In genomic region chr6:71590154-71590553, GRCm38 (mm10) we compare ENCODE assay signal across 19 mouse cellular contexts. TPM values are rescaled to one million over a fixed set of nuclear protein-coding genes. Genes with fewer than 3 reads are reported as not detected.
DNase-seq lines count a peak whose midpoint lies in the region; ATAC-seq and TF ChIP-seq lines count a peak whose summit lies in the region.
"Had no signal": no experiment of that assay in that cellular context is flagged by ENCODE, and none has a peak within 500 bp of the region (broad histone marks: within the 10 kb centered on the region; RNA-seq: fewer than 3 reads in every experiment).

No protein-coding gene starts in this region.

- H3K4me3 ChIP-seq in kidney, embryonic 14.5 days (ENCODE audit: low read length) = no peak overlapping the region
- no peak overlapping the region for H3K4me3 ChIP-seq in heart, adult 2 months
- no peak overlapping the region for H3K4me3 ChIP-seq in heart, embryonic 15.5 days
- no peak overlapping the region for H3K4me3 ChIP-seq in thymus, adult 2 months (ENCODE audit: control insufficient read depth, insufficient read depth, low read length)
- H3K4me3 ChIP-seq: midbrain, embryonic 13.5 days had no signal

- peak; percentile 10 for DNase-seq in kidney, adult 11 months
- DNase-seq in adrenal gland, postnatal 25 days = peak; percentile 7
- DNase-seq in heart, adult 2 months = peak in 1 of 2 experiments; percentile 14
- DNase-seq in thymus, adult 2 months = no peak
- no peak for DNase-seq in layer of hippocampus, adult 9-11 months
- no peak for DNase-seq in left cerebral cortex, postnatal 4 days
- DNase-seq: cerebellum, adult 2 months; forebrain, postnatal 0 days; layer of hippocampus, postnatal 36 days; right cerebral cortex, postnatal 4 days; thymus, postnatal 36 days had no signal

- no peak overlapping the region for H3K4me2 ChIP-seq in kidney, embryonic 14.5 days (replicated peaks; ENCODE audit: low read depth, low read length)
- H3K4me2 ChIP-seq in heart, embryonic 15.5 days = no peak overlapping the region
- H3K4me2 ChIP-seq: midbrain, embryonic 13.5 days had no signal

- no peaks in the 10 kb centered on the region for H3K79me2 ChIP-seq in heart, adult 2 months (replicated peaks; ENCODE audit: control insufficient read depth, insufficient read depth, low read length)

- 93% methylated on average over 4 of the region's 4 CpGs for WGBS in kidney, embryonic 14.5 days
- WGBS in heart, adult 2 months = 44% methylated on average over 4 of the region's 4 CpGs
- WGBS in heart, embryonic 15.5 days = 49% methylated on average over 4 of the region's 4 CpGs
- WGBS in thymus, adult 2 months = 97% methylated on average over 4 of the region's 4 CpGs

- no peaks in the 10 kb centered on the region for H3K4me1 ChIP-seq in kidney, embryonic 14.5 days (ENCODE audit: control insufficient read depth, insufficient read depth, low read length)
- H3K4me1 ChIP-seq in heart, adult 2 months (ENCODE audit: control insufficient read depth, insufficient read depth, low read length) = peaks cover 2% of the 10 kb centered on the region; the same call in 1 of the 2 replicates
- peaks cover 5% of the 10 kb centered on the region for H3K4me1 ChIP-seq in heart, embryonic 15.5 days (replicated peaks)
- no peaks in the 10 kb centered on the region for H3K4me1 ChIP-seq in thymus, adult 2 months (replicated peaks; ENCODE audit: control insufficient read depth, insufficient read depth, low read length)
- H3K4me1 ChIP-seq: midbrain, embryonic 13.5 days had no signal

- H3K9ac ChIP-seq in kidney, embryonic 14.5 days (ENCODE audit: low read depth, low read length) = no peak overlapping the region
- H3K9ac ChIP-seq in heart, adult 2 months (ENCODE audit: low read depth, low read length) = no peak overlapping the region
- H3K9ac ChIP-seq in heart, embryonic 15.5 days = no peak overlapping the region
- H3K9ac ChIP-seq: forebrain, postnatal 0 days; liver, embryonic 14.5 days; midbrain, embryonic 13.5 days had no signal

- peaks cover 76% of the 10 kb centered on the region for H3K36me3 ChIP-seq in kidney, embryonic 14.5 days (ENCODE audit: control insufficient read depth, insufficient read depth, low read length)
- peaks cover 33% of the 10 kb centered on the region for H3K36me3 ChIP-seq in heart, adult 2 months (ENCODE audit: control insufficient read depth, insufficient read depth, low read length)
- peaks cover 78% of the 10 kb centered on the region for H3K36me3 ChIP-seq in heart, embryonic 15.5 days
- H3K36me3 ChIP-seq in thymus, adult 2 months (ENCODE audit: control insufficient read depth, insufficient read depth, low read length) = peaks cover 71% of the 10 kb centered on the region

- no peak for ATAC-seq in kidney, embryonic 14.5 days (ENCODE audit: low FRiP score, low TSS enrichment)
- ATAC-seq in heart, embryonic 15.5 days (replicated peaks; ENCODE audit: insufficient number of reproducible peaks, insufficient read depth, low FRiP score, low read depth) = peak; percentile 53; the same call in 1 of the 2 replicates
- ATAC-seq: activated CD4-positive, CD25-positive, alpha-beta regulatory T cell, adult 4 months; forebrain, postnatal 0 days; hindbrain, embryonic 16.5 days; lung, postnatal 0 days; midbrain, embryonic 13.5 days; Patski had no signal

- H3K27me3 ChIP-seq in kidney, embryonic 14.5 days (ENCODE audit: control insufficient read depth, insufficient read depth, low read length) = no peaks in the 10 kb centered on the region
- H3K27me3 ChIP-seq in heart, adult 2 months (ENCODE audit: control insufficient read depth, insufficient read depth, low read length) = no peaks in the 10 kb centered on the region
- H3K27me3 ChIP-seq in heart, embryonic 15.5 days = no peaks in the 10 kb centered on the region
- no peaks in the 10 kb centered on the region for H3K27me3 ChIP-seq in thymus, adult 2 months (ENCODE audit: control insufficient read depth, insufficient read depth, low read length)
- H3K27me3 ChIP-seq: midbrain, embryonic 13.5 days; Patski had no signal

- intact Hi-C loops in heart, adult 2 months (cut with DNase I) = loop anchor here (10.0 kb wide), 1 partner anchor 215 kb away; no protein-coding TSS in a partner anchor
- intact Hi-C loops in left cerebral cortex, postnatal 4 days (cut with DNase I) = no loop called here

- H3K27ac ChIP-seq in kidney, embryonic 14.5 days (ENCODE audit: low read depth, low read length) = no peak overlapping the region
- H3K27ac ChIP-seq in heart, adult 2 months = no peak overlapping the region
- peak overlapping the region; percentile 82 for H3K27ac ChIP-seq in heart, embryonic 15.5 days
- H3K27ac ChIP-seq in thymus, adult 2 months (ENCODE audit: control insufficient read depth, insufficient read depth, low read length) = no peak overlapping the region
- H3K27ac ChIP-seq: liver, embryonic 14.5 days; midbrain, embryonic 13.5 days had no signal

- TF ChIP-seq CTCF in heart, adult 2 months (IDR thresholded peaks at IDR 0.05) = no peak
- TF ChIP-seq CTCF in thymus, adult 2 months (IDR thresholded peaks at IDR 0.05; ENCODE audit: borderline replicate concordance, control insufficient read depth, extremely low read depth, insufficient read depth, low read length, poor library complexity) = no peak

- no peak for TF ChIP-seq POLR2A in heart, adult 2 months (IDR thresholded peaks at IDR 0.05; ENCODE audit: insufficient read depth, low read depth, low read length)
- TF ChIP-seq POLR2A in thymus, adult 2 months (IDR thresholded peaks at IDR 0.05; ENCODE audit: control insufficient read depth, extremely low read depth, insufficient read depth, low read length, poor library complexity) = no peak

- TF ChIP-seq EP300 in heart, adult 2 months (IDR thresholded peaks at IDR 0.05; ENCODE audit: insufficient read depth, low read depth, low read length) = 0 out of 2 replicates have a peak, but pooled peaks have one; percentile 30

- no peaks in the 10 kb centered on the region for H3K9me3 ChIP-seq in kidney, embryonic 14.5 days (ENCODE audit: control insufficient read depth, low read length)
- no peaks in the 10 kb centered on the region for H3K9me3 ChIP-seq in heart, embryonic 15.5 days (replicated peaks)
- H3K9me3 ChIP-seq: midbrain, embryonic 13.5 days had no signal

RNA-seq across cellular contexts. Expression of gene Kdm3a, which starts 42.6 kb away (rescaled TPM):
- polyA plus RNA-seq in kidney, embryonic 14.5 days (2014; fragmentation: Nextera tagmentation; extraction: Ambion mirVana) = 26.7 and 47.5 TPM in 2 replicates
- total RNA-seq in adrenal gland, postnatal 25 days (2021) = 38.3 and 44.2 TPM in 2 replicates
- total RNA-seq in heart, adult 2 months (2021) = 10 to 100 TPM; 17.7 to 18.2 TPM
- 8.2 and 17.8 TPM in 2 replicates for polyA plus RNA-seq in heart, adult 2 months (2012; rRNA removed)
- 30.3 and 36.8 TPM in 2 replicates for polyA plus RNA-seq in heart, embryonic 15.5 days (2015; fragmentation: Nextera tagmentation; extraction: Ambion mirVana)
- polyA plus RNA-seq in thymus, adult 2 months (2012; rRNA removed) = 39.9 and 43.5 TPM in 2 replicates
- 10 to 100 TPM; 30.7 to 32.0 TPM for total RNA-seq in left cerebral cortex, postnatal 4 days (2021)

RNA-seq across cellular contexts. Expression of gene Chmp3, which starts 46.6 kb away (rescaled TPM):
- polyA plus RNA-seq in kidney, embryonic 14.5 days (2014; fragmentation: Nextera tagmentation; extraction: Ambion mirVana) = 59.9 TPM in 2 replicates
- 109 and 133 TPM in 2 replicates for total RNA-seq in adrenal gland, postnatal 25 days (2021)
- 10 to 100 TPM; 45.7 to 59.0 TPM for total RNA-seq in heart, adult 2 months (2021)
- 34.4 and 56.7 TPM in 2 replicates for polyA plus RNA-seq in heart, adult 2 months (2012; rRNA removed)
- polyA plus RNA-seq in heart, embryonic 15.5 days (2015; fragmentation: Nextera tagmentation; extraction: Ambion mirVana) = 62.6 and 63.0 TPM in 2 replicates
- polyA plus RNA-seq in thymus, adult 2 months (2012; rRNA removed) = 27.1 and 33.8 TPM in 2 replicates
- total RNA-seq in left cerebral cortex, postnatal 4 days (2021) = 10 to 100 TPM; 78.0 to 83.9 TPM

Comparison
In these comparisons a context has a peak if more than half of its experiments do, and no peak if none do; other contexts are left out.
1. DNase-seq: peak in kidney, adult 11 months (single experiment) and adrenal gland, postnatal 25 days (single experiment); none in thymus, adult 2 months (single experiment), layer of hippocampus, adult 9-11 months (single experiment) and left cerebral cortex, postnatal 4 days (single experiment).